Mouse (Mus musculus) neural tube, embryonic 12.5 days (tissue): Measurements from ENCODE around the gene Baz2b. TPM values are rescaled to one million over a fixed set of nuclear protein-coding genes. Genes with fewer than 3 reads are reported as not detected.

Experiments used
- ATAC-seq: fragments of 200-750 bp; cut with Nextera tagmentation; 2 replicates; pipeline ENCODE4 v1.8.0; 2017; ENCODE audit warnings: low read depth, mild to moderate bottlenecking, moderate TSS enrichment, moderate library complexity; ENCODE audit not compliant: low FRiP score
- H3K27ac ChIP-seq: fragments of 300-500 bp; sonication (generic); 2 replicates; pipeline ENCODE4 v1.5.1; 2016
- H3K27me3 ChIP-seq: fragments of 300-500 bp; sonication (generic); replicated peaks from 2 replicates; pipeline ENCODE4 v1.6.1; 2016; ENCODE audit warnings: mild to moderate bottlenecking
- H3K36me3 ChIP-seq: fragments of 300-500 bp; sonication (generic); 2 replicates; pipeline ENCODE4 v1.6.1; 2016; ENCODE audit warnings: mild to moderate bottlenecking
- H3K4me1 ChIP-seq: fragments of 300-500 bp; sonication (generic); 2 replicates; pipeline ENCODE4 v1.6.1; 2016
- H3K4me2 ChIP-seq: fragments of 300-500 bp; sonication (generic); replicated peaks from 2 replicates; pipeline ENCODE4 v1.6.1; 2016; ENCODE audit warnings: mild to moderate bottlenecking
- H3K4me3 ChIP-seq: fragments of 300-500 bp; sonication (generic); 2 replicates; pipeline ENCODE4 v1.5.1; 2016
- H3K9ac ChIP-seq: fragments of 300-500 bp; sonication (generic); 2 replicates; pipeline ENCODE4 v1.6.1; 2016; ENCODE audit warnings: mild to moderate bottlenecking
- H3K9me3 ChIP-seq: fragments of 300-500 bp; sonication (generic); 2 replicates; pipeline ENCODE4 v1.6.1; 2016; ENCODE audit warnings: mild to moderate bottlenecking
- WGBS: fragments of 180-500 bp; shearing (Covaris S2); methylation state at CpG from one replicate; pipeline ENCODE4 v1.1.7; 2016; 5-methylcytosine and 5-hydroxymethylcytosine counted together
- polyA plus RNA-seq: library from polyadenylated mRNA; unstranded; fragments of >200 nt; fragmentation: Nextera tagmentation; extraction: Ambion mirVana; gene quantifications from 2 replicates; pipeline ENCODE4 v1.2.1, GENCODE M21; 2016

Baz2b gene
- polyA plus RNA-seq, 1 experiment from 2014 or later: 78.3 TPM

DNA sequence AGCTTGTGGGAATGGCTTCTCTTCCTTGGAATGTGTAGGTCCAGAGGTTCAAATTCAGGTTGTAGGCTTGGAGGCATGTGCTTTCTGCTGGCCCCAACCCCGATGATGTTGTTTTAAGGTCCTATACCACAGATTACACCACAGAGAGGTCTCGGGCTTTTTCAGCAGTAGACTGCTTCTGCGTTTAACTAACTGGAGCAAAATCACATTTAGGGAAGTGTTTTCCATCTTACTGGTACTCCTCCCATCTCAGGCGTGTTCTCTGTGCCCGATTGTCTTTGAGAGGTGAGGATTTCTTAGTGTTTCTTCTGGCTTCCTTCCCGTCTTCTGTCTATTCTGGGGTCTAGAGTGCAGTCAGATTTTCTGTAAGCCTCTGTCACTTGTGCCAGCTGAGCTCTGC, 8.0 kb upstream of the Baz2b start:
- Histone ChIP-seq H3K36me3 (no peaks in the 10 kb centered on the region), H3K4me2 (no peak overlapping the region), H3K4me1 (peaks cover 10% of the 10 kb centered on the region), H3K27me3 (no peaks in the 10 kb centered on the region), H3K9me3 (no peaks in the 10 kb centered on the region), H3K9ac (no peak overlapping the region), H3K4me3 (no peak overlapping the region), H3K27ac (no peak overlapping the region)
- WGBS: 94% methylated on average over 6 of the region's 6 CpGs
- ATAC-seq: no peak

GRCm38 (mm10) chr2:60216547-60217153, 7.0 kb upstream of the Baz2b start:
- Histone ChIP-seq H3K4me1 (peaks cover 15% of the 10 kb centered on the region), H3K36me3 (peaks cover 2% of the 10 kb centered on the region; the same call in 1 of the 2 replicates), H3K4me2 (no peak overlapping the region), H3K27ac (no peak overlapping the region), H3K4me3 (no peak overlapping the region), H3K9ac (no peak overlapping the region), H3K9me3 (no peaks in the 10 kb centered on the region), H3K27me3 (no peaks in the 10 kb centered on the region)
- ATAC-seq: no peak
- WGBS: 94% methylated on average over 4 of the region's 4 CpGs

- 98% methylated on average over 2 of the region's 2 CpGs for WGBS
- H3K27me3 ChIP-seq: no peaks in the 10 kb centered on the region
- H3K4me3 ChIP-seq: no peak overlapping the region
- ATAC-seq: no peak
- H3K4me2 ChIP-seq: no peak overlapping the region
- no peaks in the 10 kb centered on the region for H3K9me3 ChIP-seq
- peaks cover 18% of the 10 kb centered on the region for H3K4me1 ChIP-seq
- H3K27ac ChIP-seq: no peak overlapping the region
- no peak overlapping the region for H3K9ac ChIP-seq
- H3K36me3 ChIP-seq: peaks cover 2% of the 10 kb centered on the region; the same call in 1 of the 2 replicates
These were observed 5.0 kb upstream of the Baz2b start for GRCm38 (mm10) chr2:60214683-60215082.

DNA sequence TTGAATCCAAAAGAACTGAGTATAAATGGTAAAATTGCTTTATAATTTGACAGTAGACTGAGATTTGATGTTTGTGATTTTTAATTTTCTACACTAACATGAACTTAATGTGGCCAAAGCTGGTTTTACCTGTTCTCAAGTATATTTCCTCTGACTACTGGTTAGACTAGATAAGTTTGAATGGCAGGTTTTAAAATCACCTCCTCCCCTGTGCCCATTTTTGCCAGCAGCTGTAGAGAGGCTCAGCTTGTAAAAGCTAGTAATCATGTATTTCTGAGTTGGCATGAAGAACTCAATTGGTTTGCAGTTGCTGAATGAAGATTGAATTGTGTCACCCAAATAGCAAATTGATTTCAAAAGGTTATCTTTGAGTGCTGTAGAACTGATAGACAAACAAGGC, 2.8 kb upstream of the Baz2b start:
- no peak for ATAC-seq
- H3K4me3 ChIP-seq: no peak overlapping the region
- no peaks in the 10 kb centered on the region for H3K9me3 ChIP-seq
- peaks cover 8% of the 10 kb centered on the region; the same call in 1 of the 2 replicates for H3K27me3 ChIP-seq
- H3K9ac ChIP-seq: no peak overlapping the region
- H3K4me2 ChIP-seq: no peak overlapping the region
- no peak overlapping the region for H3K27ac ChIP-seq
- H3K4me1 ChIP-seq: peaks cover 24% of the 10 kb centered on the region
- peaks cover 2% of the 10 kb centered on the region; the same call in 1 of the 2 replicates for H3K36me3 ChIP-seq

DNA sequence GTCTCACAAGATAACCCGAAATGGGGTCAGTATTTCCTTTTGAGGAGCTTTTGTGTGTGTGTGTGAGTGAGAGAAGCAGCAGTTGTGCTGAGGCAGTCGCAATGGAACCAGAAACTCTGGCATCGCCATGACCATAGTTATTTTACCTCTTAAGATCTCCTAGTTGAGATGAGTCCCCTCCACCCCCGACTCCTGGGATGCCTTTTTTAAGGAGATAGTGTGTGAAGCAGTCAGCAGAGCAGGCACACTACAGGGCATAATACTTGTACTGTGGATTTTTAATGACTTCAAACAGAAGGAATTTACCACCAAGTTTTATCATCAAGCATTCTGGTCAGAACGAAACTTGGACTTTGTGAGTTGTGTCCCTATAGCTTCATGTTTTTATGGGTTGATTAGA, 1.2 kb upstream of the Baz2b start:
- Histone ChIP-seq H3K4me1 (peaks cover 27% of the 10 kb centered on the region), H3K9ac (peak overlapping the region; percentile 96), H3K27ac (no peak overlapping the region), H3K27me3 (peaks cover 11% of the 10 kb centered on the region; the same call in 1 of the 2 replicates), H3K4me3 (peak overlapping the region; percentile 91), H3K36me3 (peaks cover 2% of the 10 kb centered on the region; the same call in 1 of the 2 replicates), H3K9me3 (no peaks in the 10 kb centered on the region), H3K4me2 (peak overlapping the region; percentile 73)
- WGBS: 21% methylated on average over 5 of the region's 5 CpGs
- no peak for ATAC-seq

DNA sequence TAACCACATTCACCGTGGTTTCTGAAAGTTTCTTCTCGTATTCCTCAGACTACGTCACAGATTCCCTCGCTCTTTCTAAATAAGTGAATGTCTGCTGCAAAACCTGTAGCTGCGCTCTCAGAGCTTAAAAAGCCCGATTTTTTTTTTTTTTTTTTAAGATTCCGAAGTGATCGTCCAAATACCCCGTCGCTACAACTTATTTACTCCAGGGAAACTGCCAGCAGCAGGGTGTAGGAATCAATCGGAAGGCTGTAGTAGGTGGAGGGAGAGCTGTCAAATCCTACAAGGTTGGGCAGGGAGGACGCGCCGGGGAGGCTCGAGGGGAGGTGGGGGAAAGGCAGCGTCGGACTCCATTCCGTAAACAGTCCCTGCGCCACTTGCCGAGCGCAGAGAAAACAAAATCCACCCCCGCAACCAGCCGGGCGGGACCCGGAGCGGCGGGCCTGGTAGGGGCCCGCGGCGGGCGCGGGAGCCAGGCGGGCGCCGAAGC, 472 bp downstream of the Baz2b start:
- no peaks in the 10 kb centered on the region for H3K9me3 ChIP-seq
- peak; percentile 22; the same call in 1 of the 2 replicates for ATAC-seq
- WGBS: under 1% methylated on average over 27 of the region's 35 CpGs
- peaks cover 30% of the 10 kb centered on the region for H3K4me1 ChIP-seq
- peak overlapping the region; percentile 73 for H3K4me2 ChIP-seq
- H3K36me3 ChIP-seq: peaks cover 2% of the 10 kb centered on the region; the same call in 1 of the 2 replicates
- peak overlapping the region; percentile 91 for H3K4me3 ChIP-seq
- peak overlapping the region; percentile 87 for H3K27ac ChIP-seq
- peak overlapping the region; percentile 96 for H3K9ac ChIP-seq
- peaks cover 20% of the 10 kb centered on the region for H3K27me3 ChIP-seq

GRCm38 (mm10) chr2:60205795-60206194, 3.8 kb downstream of the Baz2b start:
- H3K9me3 ChIP-seq: no peaks in the 10 kb centered on the region
- H3K4me1 ChIP-seq: peaks cover 14% of the 10 kb centered on the region; the same call in 1 of the 2 replicates
- peaks cover 38% of the 10 kb centered on the region for H3K27me3 ChIP-seq
- H3K9ac ChIP-seq: no peak overlapping the region
- 32% methylated on average over 6 of the region's 6 CpGs for WGBS
- no peak overlapping the region for H3K27ac ChIP-seq
- no peak overlapping the region for H3K4me2 ChIP-seq
- H3K36me3 ChIP-seq: no peaks in the 10 kb centered on the region
- H3K4me3 ChIP-seq: no peak overlapping the region
- ATAC-seq: peak; percentile 58

- peaks cover 38% of the 10 kb centered on the region for H3K27me3 ChIP-seq
- no peak overlapping the region for H3K9ac ChIP-seq
- no peak overlapping the region for H3K27ac ChIP-seq
- 89% methylated on average over 6 of the region's 6 CpGs for whole genome bisulfite sequencing
- no peaks in the 10 kb centered on the region for H3K36me3 ChIP-seq
- no peaks in the 10 kb centered on the region for H3K9me3 ChIP-seq
- 0 out of 2 replicates have a peak, but pooled peaks cover 12% of the 10 kb centered on the region for H3K4me1 ChIP-seq
- H3K4me2 ChIP-seq: no peak overlapping the region
- no peak for ATAC-seq
- H3K4me3 ChIP-seq: no peak overlapping the region
These were observed 5.5 kb downstream of the Baz2b start for GRCm38 (mm10) chr2:60204162-60204561.

DNA sequence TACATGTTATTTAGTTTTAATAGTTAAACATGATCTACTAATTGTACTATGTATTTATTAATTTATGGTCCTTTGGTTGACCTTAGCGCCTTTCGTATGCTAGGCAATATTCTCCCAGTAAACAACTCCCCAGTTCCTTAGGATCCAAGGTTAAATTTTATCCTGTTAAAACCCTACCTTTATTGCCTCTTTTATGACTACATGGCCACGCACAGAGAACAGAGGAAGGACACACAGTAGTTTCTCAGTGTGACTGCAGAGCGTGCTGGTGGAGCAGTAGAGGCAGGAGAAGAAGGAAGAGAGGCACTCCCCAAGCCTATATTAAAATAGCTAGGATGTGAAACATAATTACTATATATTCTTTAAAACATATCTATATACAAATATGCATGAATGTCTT, 5.9 kb downstream of the Baz2b start:
- peaks cover 38% of the 10 kb centered on the region for H3K27me3 ChIP-seq

GRCm38 (mm10) chr2:60202900-60203530, 6.6 kb downstream of the Baz2b start:
- WGBS: 92% methylated on average over 8 of the region's 8 CpGs
- Histone ChIP-seq H3K4me1 (0 out of 2 replicates have a peak, but pooled peaks cover 9% of the 10 kb centered on the region), H3K27me3 (peaks cover 34% of the 10 kb centered on the region), H3K4me2 (no peak overlapping the region), H3K4me3 (no peak overlapping the region), H3K9ac (no peak overlapping the region), H3K27ac (no peak overlapping the region), H3K9me3 (no peaks in the 10 kb centered on the region), H3K36me3 (no peaks in the 10 kb centered on the region)
- no peak for ATAC-seq

More for the DNA sequence above, 5.9 kb downstream of the Baz2b start:
- 88% methylated on average over 4 of the region's 4 CpGs for WGBS
- Histone ChIP-seq H3K36me3 (no peaks in the 10 kb centered on the region), H3K9me3 (no peaks in the 10 kb centered on the region), H3K4me2 (no peak overlapping the region), H3K4me3 (no peak overlapping the region), H3K27ac (no peak overlapping the region), H3K4me1 (0 out of 2 replicates have a peak, but pooled peaks cover 12% of the 10 kb centered on the region), H3K9ac (no peak overlapping the region)
- no peak for ATAC-seq

- WGBS: 54% methylated on average over 8 of the region's 8 CpGs
These were observed 9.0 kb downstream of the Baz2b start for GRCm38 (mm10) chr2:60200667-60201066.

DNA sequence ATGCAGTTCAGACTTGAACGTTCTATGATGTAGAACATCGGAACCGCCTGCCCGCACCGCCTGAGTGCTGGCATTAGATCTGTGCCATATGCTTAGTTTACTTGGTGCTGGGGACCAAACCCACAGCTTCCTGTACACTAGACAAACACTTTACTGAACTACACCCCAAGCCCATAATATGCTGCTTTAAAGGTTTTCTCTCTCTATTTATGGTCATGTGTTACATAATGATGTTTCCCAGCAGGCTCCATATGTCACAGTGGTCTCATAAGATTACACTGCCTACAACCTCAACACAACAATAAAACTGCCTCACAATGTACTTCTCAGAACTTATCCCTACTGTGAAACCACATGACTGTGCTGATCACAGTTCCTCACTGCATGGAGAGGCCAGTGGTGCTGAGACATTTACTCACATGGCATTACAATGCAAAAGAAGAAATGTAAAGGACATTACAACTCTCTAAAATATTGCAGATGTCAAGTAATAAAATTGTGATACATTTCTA, 9.5 kb downstream of the Baz2b start:
- WGBS: 95% methylated on average over 5 of the region's 5 CpGs
- Histone ChIP-seq H3K27ac (no peak overlapping the region), H3K9me3 (no peaks in the 10 kb centered on the region), H3K9ac (no peak overlapping the region), H3K4me1 (no peaks in the 10 kb centered on the region), H3K4me3 (no peak overlapping the region), H3K4me2 (no peak overlapping the region), H3K27me3 (peaks cover 27% of the 10 kb centered on the region), H3K36me3 (no peaks in the 10 kb centered on the region)
- no peak for ATAC-seq

More at GRCm38 (mm10) chr2:60200667-60201066, 9.0 kb downstream of the Baz2b start:
- peaks cover 27% of the 10 kb centered on the region for H3K27me3 ChIP-seq
- H3K9me3 ChIP-seq: no peaks in the 10 kb centered on the region
- no peak for ATAC-seq
- H3K4me2 ChIP-seq: no peak overlapping the region
- H3K36me3 ChIP-seq: no peaks in the 10 kb centered on the region
- H3K4me3 ChIP-seq: no peak overlapping the region
- no peak overlapping the region for H3K27ac ChIP-seq
- H3K4me1 ChIP-seq: 0 out of 2 replicates have a peak, but pooled peaks cover 2% of the 10 kb centered on the region
- H3K9ac ChIP-seq: no peak overlapping the region
